Mouse (Mus musculus): ENCODE data around the gene Rgs5.

The Rgs5 gene

DNA sequence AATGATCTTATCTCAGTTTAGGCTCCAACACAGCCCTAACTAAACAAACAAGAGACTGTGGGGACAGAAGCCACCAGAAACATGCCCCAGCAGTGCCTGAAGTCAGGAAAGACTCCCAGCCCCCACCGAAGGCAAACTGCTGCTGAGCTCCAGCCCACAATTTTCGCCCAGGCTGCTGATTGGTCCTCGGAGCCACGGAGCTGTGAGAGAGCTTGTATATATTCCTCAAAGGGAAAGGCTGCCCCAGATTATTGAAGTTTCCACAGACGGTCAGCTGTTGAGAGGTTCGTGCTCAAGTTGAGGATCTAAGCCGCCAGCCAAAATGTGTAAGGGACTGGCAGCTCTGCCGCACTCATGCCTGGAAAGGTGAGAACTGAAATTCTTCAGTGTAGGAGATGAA lies at the start of gene Rgs5:
TSS of gene Rgs5 (plus strand) at position 246 of the 400 bp plus-strand sequence.
- peak; percentile 56 to 58 for DNase-seq (ENCODE audit: low spot score in 2 of 2)

GRCm38 (mm10) chr1:169606164-169606563 lies 49.1 kb upstream of the Rgs5 start:
- DNase-seq (ENCODE audit: low spot score in 2 of 2): no peak

GRCm38 (mm10) chr1:169629738-169630137 lies 25.6 kb upstream of the Rgs5 start:
- no peak for DNase-seq (ENCODE audit: low spot score in 2 of 2)

- DNase-seq (ENCODE audit: low spot score in 2 of 2): no peak
These were observed 18.0 kb upstream of the Rgs5 start for GRCm38 (mm10) chr1:169637251-169637750.

GRCm38 (mm10) chr1:169644884-169645653 lies 10.2 kb upstream of the Rgs5 start:
- DNase-seq (ENCODE audit: low spot score in 2 of 2): no peak

- no peak for DNase-seq (ENCODE audit: low spot score in 2 of 2)
These were observed 4.2 kb downstream of the Rgs5 start for GRCm38 (mm10) chr1:169659479-169659878.

- no peak for DNase-seq (ENCODE audit: low spot score in 2 of 2)
These were observed 12.0 kb downstream of the Rgs5 start for GRCm38 (mm10) chr1:169667328-169667727.

DNA sequence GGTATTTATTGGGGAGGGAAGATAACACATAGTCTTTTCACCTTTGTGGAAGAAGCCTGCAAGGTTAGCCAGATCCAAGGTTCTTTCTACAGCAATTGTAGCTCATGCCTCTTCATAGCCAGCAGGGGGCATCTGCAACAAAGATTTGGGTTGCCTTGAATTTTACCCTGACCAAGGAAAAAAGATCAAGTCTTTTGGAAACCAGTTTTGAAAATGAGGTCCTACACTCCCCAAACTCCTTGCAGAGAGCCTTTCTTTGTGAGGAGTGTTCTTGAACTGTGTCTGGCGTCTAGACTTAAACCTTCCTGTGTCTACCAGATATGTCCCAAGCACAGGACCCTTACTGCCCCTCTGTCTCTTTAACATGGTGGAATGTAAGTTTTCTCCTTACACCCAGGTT lies 15.4 kb downstream of the Rgs5 start:
- DNase-seq (ENCODE audit: low spot score in 2 of 2): peak; percentile 34 to 52

DNA sequence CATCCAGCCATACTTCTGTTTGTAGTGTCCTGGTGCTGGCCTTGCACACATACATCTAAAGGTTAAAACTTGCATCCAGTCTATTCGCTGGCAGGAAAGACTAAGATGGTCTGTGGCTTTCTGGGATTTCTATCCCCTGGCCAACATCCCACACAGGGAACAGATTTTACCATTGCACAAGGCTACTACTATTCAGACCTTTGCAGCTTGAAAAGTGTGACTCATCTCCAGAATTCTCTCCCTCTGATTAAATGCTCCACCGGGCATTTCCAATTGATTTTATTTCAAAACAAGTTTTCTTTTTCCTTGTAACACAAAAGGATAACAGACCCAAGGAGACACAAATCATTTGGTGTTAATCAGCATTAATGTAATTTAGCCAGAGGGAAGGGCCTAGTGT lies 16.5 kb downstream of the Rgs5 start:
- no peak for DNase-seq (ENCODE audit: low spot score in 2 of 2)

DNA sequence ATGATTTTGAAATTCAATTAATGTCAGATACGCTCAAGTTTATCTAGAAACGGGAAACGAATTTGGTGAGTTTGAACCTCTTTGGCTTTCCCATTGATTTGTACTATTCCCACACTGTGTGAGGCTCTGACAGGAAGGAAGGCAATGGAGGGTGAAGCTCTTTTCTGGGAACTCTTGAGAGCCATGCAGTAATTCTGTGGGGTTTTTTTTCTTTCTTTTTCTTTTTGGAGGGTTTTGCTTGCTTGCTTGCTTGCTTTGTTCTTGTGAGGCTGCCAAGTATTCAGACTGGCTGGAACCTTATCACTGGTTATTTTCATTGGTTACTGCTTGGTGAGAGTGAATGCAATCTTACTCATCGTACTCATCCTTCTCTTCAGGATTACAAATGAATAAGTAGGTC lies 17.0 kb downstream of the Rgs5 start:
- no peak for DNase-seq (ENCODE audit: low spot score in 2 of 2)

DNA sequence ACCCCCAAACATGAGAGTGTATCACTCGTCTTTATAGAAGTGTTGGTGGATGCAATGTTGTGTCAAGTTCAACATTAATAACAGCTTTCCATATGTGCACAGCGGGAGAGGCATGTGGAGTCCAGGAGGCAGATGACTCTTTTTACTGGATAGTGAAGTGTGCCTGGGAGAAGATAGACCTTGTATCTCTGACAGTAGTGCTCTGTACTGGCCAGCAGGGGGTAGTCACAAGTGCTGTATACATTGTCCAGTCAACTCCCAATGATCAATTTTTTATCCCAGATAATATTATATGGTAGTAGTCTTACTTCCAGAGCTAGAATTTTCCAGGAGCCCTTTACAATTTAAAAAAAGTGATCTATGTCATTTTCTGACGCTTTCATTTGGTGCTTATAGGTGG lies 18.8 kb downstream of the Rgs5 start:
- no peak for DNase-seq (ENCODE audit: low spot score in 2 of 2)

- no peak for DNase-seq (ENCODE audit: low spot score in 2 of 2)
These were observed 21.4 kb downstream of the Rgs5 start for GRCm38 (mm10) chr1:169676751-169677150.

DNA sequence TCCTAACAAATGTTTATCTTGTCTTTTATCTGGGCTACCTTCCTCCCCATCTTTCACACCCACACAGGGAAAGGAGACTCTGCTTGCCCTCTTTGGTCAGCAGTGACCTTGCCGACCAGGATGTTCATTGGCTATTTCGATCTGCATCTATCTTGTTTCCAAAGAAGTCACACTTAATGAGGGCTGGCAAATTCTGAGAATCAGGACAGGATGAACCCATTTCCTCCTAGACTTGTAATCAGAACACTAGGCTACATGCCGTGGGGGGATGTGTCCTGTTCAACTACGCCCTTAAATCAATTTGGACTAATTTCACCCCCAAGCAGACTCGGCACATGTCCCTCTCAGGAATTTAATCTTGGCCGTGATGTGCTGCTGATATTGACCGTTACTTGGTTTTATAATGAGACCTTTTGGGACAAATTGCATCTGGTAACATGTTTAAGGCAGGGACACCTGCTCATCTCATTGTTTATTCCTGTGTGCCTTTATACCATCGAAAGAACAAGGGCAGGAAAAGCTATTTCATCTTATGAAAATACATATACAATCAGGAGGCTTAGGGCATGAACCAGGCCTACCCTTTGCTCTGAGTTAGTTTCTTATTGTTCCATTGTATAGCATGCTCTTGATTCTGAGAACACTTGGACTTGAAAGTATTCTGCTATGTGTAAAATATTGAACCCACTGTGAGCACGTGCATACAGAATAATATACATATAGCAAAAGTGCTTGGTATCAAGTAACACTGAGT lies 25.3 kb downstream of the Rgs5 start:
- no peak for DNase-seq (ENCODE audit: low spot score in 2 of 2)

DNA sequence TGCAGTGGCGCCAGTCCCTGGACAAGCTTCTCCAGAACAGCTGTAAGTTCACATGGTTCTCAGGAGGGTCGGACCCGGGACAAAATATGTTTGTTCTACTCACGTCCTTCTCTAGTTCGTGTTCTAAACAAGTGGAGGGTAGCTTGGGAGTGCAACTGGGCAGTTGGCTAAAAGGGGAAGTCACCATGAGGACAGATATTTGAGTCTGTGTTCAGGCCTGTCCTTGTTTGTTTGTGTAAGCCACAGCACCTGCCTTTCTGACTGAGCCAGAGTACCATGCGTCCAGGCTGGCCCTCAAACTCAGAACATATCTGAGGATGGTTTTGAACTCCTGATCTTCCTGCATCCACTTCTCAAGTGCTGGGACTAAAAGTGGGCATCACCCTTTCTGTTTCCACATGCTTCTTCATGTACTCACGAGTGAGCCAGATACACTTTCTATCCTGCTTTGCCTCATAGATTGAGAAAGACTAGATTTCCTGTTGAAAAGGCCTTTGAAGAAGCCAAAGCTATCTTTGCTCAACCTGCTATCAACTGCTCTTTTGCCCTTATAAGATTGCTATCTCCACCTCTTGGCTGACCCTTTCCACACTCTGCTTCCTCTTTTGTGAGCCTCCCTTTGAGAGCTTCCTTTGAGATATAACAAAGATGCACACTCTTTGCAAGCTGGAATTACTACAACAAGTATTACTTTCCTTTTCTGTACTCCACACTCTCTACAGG lies 27.6 kb downstream of the Rgs5 start:
- DNase-seq (ENCODE audit: low spot score in 2 of 2): no peak

DNA sequence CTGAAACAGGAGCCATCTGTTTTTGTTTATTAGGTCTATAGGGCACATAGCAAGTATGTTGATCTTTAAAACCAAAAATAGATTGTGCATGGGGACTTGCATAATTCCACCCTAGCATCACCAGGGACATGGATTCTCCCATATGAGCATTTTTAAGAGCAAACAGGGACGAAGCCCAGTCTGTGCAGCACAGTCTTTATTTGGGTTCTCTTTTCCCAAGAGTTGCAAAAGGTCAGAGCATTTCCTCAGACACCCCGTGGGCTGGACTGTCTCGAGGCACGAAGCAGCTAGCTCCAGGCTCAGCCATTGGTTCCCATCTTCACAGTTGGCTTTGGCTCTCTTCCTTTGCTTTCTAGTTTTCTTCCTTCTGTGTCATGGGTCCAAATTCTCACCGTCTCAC lies 30.0 kb downstream of the Rgs5 start:
- DNase-seq (ENCODE audit: low spot score in 2 of 2): no peak

GRCm38 (mm10) chr1:169693040-169693439 lies 37.7 kb downstream of the Rgs5 start:
- DNase-seq (ENCODE audit: low spot score in 2 of 2): no peak

DNA sequence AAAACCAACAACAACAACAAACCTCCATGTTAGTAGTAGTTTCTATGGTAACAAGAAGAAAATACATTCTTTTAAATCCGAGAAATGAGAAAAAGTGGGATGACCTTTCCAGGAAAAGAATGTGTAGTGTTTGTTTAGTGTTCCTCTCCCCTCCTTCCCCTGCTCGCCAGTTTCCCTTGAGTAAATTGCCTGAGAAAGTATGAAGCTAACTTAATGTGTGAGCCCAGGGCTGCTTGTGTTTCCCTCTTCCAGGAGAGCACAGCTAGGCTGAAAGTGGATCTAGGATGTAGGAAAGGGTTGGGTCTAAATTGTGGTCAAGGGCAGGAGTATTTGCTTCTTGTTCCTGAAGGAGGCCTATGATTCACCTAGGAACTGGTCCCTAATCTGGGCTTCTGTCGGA lies 38.2 kb downstream of the Rgs5 start:
- DNase-seq (ENCODE audit: low spot score in 2 of 2): no peak

DNA sequence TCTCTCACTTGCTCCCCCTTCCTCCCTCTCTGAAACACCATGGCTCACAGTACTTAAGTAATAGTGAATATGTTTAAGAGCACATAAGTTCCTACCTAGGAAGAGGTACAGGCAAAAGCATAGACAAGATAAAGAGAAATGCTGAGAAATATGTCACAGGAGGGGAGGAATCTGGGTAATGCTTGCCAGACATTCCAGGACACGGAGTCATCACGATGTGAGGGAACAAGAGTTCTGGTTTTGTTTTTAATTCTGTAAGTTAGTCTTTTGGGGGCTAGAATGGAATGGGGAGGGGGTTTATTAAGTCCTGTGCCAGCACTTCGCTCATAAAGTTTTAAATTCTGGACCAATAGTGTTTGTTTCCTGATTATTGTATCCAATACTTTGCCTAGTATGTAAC lies 40.1 kb downstream of the Rgs5 start:
- no peak for DNase-seq (ENCODE audit: low spot score in 2 of 2)

GRCm38 (mm10) chr1:169697236-169697635 lies 41.9 kb downstream of the Rgs5 start:
- DNase-seq (ENCODE audit: low spot score in 2 of 2): no peak

- DNase-seq (ENCODE audit: low spot score in 2 of 2): no peak
These were observed 43.9 kb downstream of the Rgs5 start for GRCm38 (mm10) chr1:169699184-169699583.

GRCm38 (mm10) chr1:169704395-169705087 lies 49.2 kb downstream of the Rgs5 start:
- no peak for DNase-seq (ENCODE audit: low spot score in 2 of 2)

DNA sequence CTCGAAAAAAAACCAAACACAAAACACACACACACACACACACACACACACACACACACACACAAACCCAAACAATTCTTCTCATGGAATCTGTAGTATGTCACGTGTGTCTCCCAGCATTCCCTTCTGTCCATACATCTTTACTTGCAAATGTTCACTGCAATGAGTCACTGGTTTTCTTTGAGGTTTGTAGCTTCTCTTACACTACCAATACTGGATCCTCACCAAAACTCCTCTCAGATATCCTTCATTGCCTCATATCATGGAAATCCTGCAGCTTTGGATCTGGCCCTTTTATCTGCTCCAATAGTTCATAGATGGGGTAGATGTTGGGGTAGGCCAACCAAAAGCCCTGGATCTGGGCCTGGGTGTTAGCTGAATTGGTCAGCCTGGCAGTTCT lies 66.5 kb downstream of the Rgs5 start:
- DNase-seq (ENCODE audit: low spot score in 2 of 2): no peak

Measured in right cerebral cortex, postnatal 10 days (tissue).